Mouse (Mus musculus) lung, adult 2 months (tissue): Measurements from ENCODE around the gene Slc25a15. TPM values are rescaled to one million over a fixed set of nuclear protein-coding genes. Genes with fewer than 3 reads are reported as not detected.

Source experiments
- DNase-seq: peaks from one replicate; pipeline ENCODE4 v3.0.0; 2022
- H3K4me1 ChIP-seq: fragments of 200-500 bp; 2 replicates; pipeline ENCODE4 v1.6.1; 2011; ENCODE audit warnings: low read length; ENCODE audit not compliant: control insufficient read depth, insufficient read depth
- H3K4me3 ChIP-seq: fragments of 200-500 bp; replicated peaks from 2 replicates; pipeline ENCODE3; 2011; ENCODE audit warnings: low read depth, mild to moderate bottlenecking, control low read depth, low read length; ENCODE audit errors: extremely low read depth
- CTCF ChIP-seq: fragments of 200-500 bp; IDR thresholded peaks from 2 replicates; pipeline ENCODE4 v1.5.1; 2011; ENCODE audit warnings: mild to moderate bottlenecking, low read length, control low read depth; ENCODE audit not compliant: insufficient read depth
- POLR2A ChIP-seq: fragments of 200-500 bp; IDR thresholded peaks from 2 replicates; pipeline ENCODE4 v1.6.1; 2011; ENCODE audit warnings: low read depth, mild to moderate bottlenecking, control low read depth, low read length, borderline replicate concordance; ENCODE audit errors: extremely low read depth
- WGBS: fragments of 180-500 bp; shearing (Covaris S2); methylation state at CpG from one replicate; pipeline ENCODE4 v1.1.7; 2018; 5-methylcytosine and 5-hydroxymethylcytosine counted together
- polyA plus RNA-seq: library from polyadenylated mRNA; depleted of rRNA; stranded (reverse); fragments of >200 nt; gene quantifications from 2 replicates; pipeline ENCODE4 v1.2.3, GENCODE M21; 2012; rRNA removed

Slc25a15 gene
- 2.7 and 3.2 TPM in 2 replicates for polyA plus RNA-seq

GRCm38 (mm10) chr8:22398142-22398951 lies at the start of gene Slc25a15:
Gene Slc25a15, minus strand, starts transcription at chr8:22398597.
- TF ChIP-seq CTCF = no peak
- TF ChIP-seq POLR2A = peak; percentile 97
- peaks cover 2% of the 10 kb centered on the region; the same call in 1 of the 2 replicates for H3K4me1 ChIP-seq
- peak; percentile 93 for DNase-seq
- WGBS = under 1% methylated on average over 67 of the region's 77 CpGs
- H3K4me3 ChIP-seq = peak within 1 kb of the TSS; percentile 75

- WGBS = 12% methylated on average over 8 of the region's 8 CpGs
- Histone ChIP-seq H3K4me3 (peak overlapping the region; percentile 97), H3K4me1 (0 out of 2 replicates have a peak, but pooled peaks cover 2% of the 10 kb centered on the region)
- no peak for DNase-seq
- no peak for TF ChIP-seq CTCF
- TF ChIP-seq POLR2A = no peak
Measured at GRCm38 (mm10) chr8:22411971-22412370, 13.6 kb upstream of the Slc25a15 start.

- DNase-seq = peak; percentile 76
- under 1% methylated on average over 25 of the region's 25 CpGs for WGBS
- Histone ChIP-seq H3K4me1 (0 out of 2 replicates have a peak, but pooled peaks cover 2% of the 10 kb centered on the region), H3K4me3 (peak within 1 kb of the TSS; percentile 97)
- TF ChIP-seq CTCF (0 out of 2 replicates have a peak, but pooled peaks have one; percentile 1), POLR2A (peak; percentile 84; the same call in 1 of the 2 replicates)
Measured at GRCm38 (mm10) chr8:22411282-22411702, 12.9 kb upstream of the Slc25a15 start, which contains the start of gene Mrps31. Gene Mrps31, plus strand, starts transcription at chr8:22411361.

- no peak for TF ChIP-seq POLR2A
- no peak for TF ChIP-seq CTCF
- 13% methylated on average over 16 of the region's 16 CpGs for WGBS
- no peak for DNase-seq
- Histone ChIP-seq H3K4me3 (peak overlapping the region; percentile 97), H3K4me1 (0 out of 2 replicates have a peak, but pooled peaks cover 2% of the 10 kb centered on the region)
Measured at GRCm38 (mm10) chr8:22410688-22411281, 12.4 kb upstream of the Slc25a15 start.

- no peak overlapping the region for H3K4me3 ChIP-seq
- TF ChIP-seq CTCF (no peak), POLR2A (no peak)
- DNase-seq = no peak
- 48% methylated on average over 6 of the region's 6 CpGs for WGBS
- no peaks in the 10 kb centered on the region for H3K4me1 ChIP-seq
Measured at GRCm38 (mm10) chr8:22405733-22406132, 7.3 kb upstream of the Slc25a15 start.

GRCm38 (mm10) chr8:22403235-22403634 lies 4.8 kb upstream of the Slc25a15 start:
- WGBS = 86% methylated on average over 2 of the region's 2 CpGs
- Histone ChIP-seq H3K4me3 (no peak overlapping the region), H3K4me1 (no peaks in the 10 kb centered on the region; the same call in 1 of the 2 replicates)
- TF ChIP-seq CTCF (no peak), POLR2A (no peak)
- no peak for DNase-seq

- no peak for DNase-seq
- Histone ChIP-seq H3K4me3 (no peak overlapping the region), H3K4me1 (peaks cover 2% of the 10 kb centered on the region; the same call in 1 of the 2 replicates)
- TF ChIP-seq CTCF = no peak
- TF ChIP-seq POLR2A = no peak
- 83% methylated on average over 4 of the region's 4 CpGs for WGBS
Measured at GRCm38 (mm10) chr8:22400593-22400992, 2.2 kb upstream of the Slc25a15 start.

- WGBS = 61% methylated on average over 8 of the region's 8 CpGs
- H3K4me3 ChIP-seq = no peak overlapping the region
- DNase-seq = no peak
- peaks cover 2% of the 10 kb centered on the region; the same call in 1 of the 2 replicates for H3K4me1 ChIP-seq
- no peak for TF ChIP-seq CTCF
- TF ChIP-seq POLR2A = no peak
Measured at GRCm38 (mm10) chr8:22399285-22399880, 986 bp upstream of the Slc25a15 start.

GRCm38 (mm10) chr8:22397811-22398141 lies 621 bp downstream of the Slc25a15 start:
- WGBS = 3% methylated on average over 13 of the region's 13 CpGs
- H3K4me1 ChIP-seq = peaks cover 2% of the 10 kb centered on the region; the same call in 1 of the 2 replicates
- no peak for DNase-seq
- TF ChIP-seq CTCF (no peak), POLR2A (no peak)
- H3K4me3 ChIP-seq = peak overlapping the region; percentile 75
